Comparison of ENCODE assay signal across 30 mouse cellular contexts in the genomic region with DNA sequence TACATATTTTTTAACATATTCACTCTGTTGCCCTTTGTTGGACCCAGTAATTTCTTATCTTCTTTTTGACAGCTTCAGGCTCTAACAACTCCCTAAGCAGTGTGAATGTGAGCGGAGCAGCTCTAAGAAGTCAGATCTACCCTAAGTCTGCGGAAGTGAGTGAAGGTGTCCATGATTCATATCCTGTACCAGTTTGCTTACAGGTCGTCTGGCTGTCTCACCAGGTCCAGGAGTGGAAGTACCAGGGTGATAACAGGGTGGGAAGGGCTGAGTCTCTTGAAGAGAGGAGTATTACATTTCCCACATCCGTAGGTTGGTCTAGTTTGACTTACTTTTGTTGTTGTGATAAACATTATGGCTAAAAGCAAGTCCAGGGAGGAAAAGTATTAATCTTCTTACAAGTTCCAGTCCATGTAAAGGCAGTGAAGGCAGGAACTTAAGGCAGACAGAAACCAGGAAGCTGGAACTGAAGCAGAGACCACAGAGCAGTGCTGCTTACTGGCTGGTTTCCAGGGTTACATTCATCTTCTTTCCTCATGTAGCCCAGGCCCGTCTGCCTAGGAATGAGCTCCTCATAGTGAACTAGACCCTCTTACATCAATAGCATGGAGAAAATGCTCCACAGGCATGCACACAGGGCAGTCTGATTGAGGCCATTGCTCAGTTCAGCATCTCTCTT. TPM values are rescaled to one million over a fixed set of nuclear protein-coding genes. Genes with fewer than 3 reads are reported as not detected.
DNase-seq lines count a peak whose midpoint lies in the region; ATAC-seq and TF ChIP-seq lines count a peak whose summit lies in the region.
"Had no signal": no experiment of that assay in that cellular context is flagged by ENCODE, and none has a peak within 500 bp of the region (broad histone marks: within the 10 kb centered on the region; RNA-seq: fewer than 3 reads in every experiment).

No protein-coding gene starts in this region.

- no peaks in the 10 kb centered on the region for H3K4me1 ChIP-seq in intestine, embryonic 14.5 days (replicated peaks; ENCODE audit: control insufficient read depth, insufficient read depth, low read length)
- no peaks in the 10 kb centered on the region for H3K4me1 ChIP-seq in intestine, embryonic 16.5 days (ENCODE audit: control insufficient read depth, insufficient read depth, low read length)
- peaks cover 0 to 2% of the 10 kb centered on the region in 2 experiments; a peak in 3 of 4 replicates for H3K4me1 ChIP-seq in MEL (ENCODE audit: control insufficient read depth in 1 of 2, insufficient read depth in 2 of 2, low read length in 2 of 2)
- no peaks in the 10 kb centered on the region for H3K4me1 ChIP-seq in neural tube, embryonic 15.5 days
- H3K4me1 ChIP-seq: embryonic facial prominence, embryonic 15.5 days; forebrain, embryonic 12.5 days; heart, embryonic 13.5 days; hindbrain, embryonic 13.5 days; intestine, embryonic 15.5 days had no signal

- no peak overlapping the region for H3K4me3 ChIP-seq in intestine, embryonic 14.5 days (ENCODE audit: low read depth, low read length)
- no peak overlapping the region for H3K4me3 ChIP-seq in intestine, embryonic 16.5 days (ENCODE audit: low read length)
- peak overlapping the region in 1 of 2 experiments; percentile 25; a peak in 2 of 4 replicates for H3K4me3 ChIP-seq in MEL (ENCODE audit: control insufficient read depth in 1 of 2, insufficient read depth in 1 of 2, low read depth in 2 of 2, low read length in 2 of 2)
- H3K4me3 ChIP-seq in neural tube, embryonic 15.5 days (replicated peaks) = no peak overlapping the region
- H3K4me3 ChIP-seq: embryonic facial prominence, embryonic 15.5 days; forebrain, embryonic 12.5 days; heart, embryonic 13.5 days; hindbrain, embryonic 13.5 days; intestine, embryonic 15.5 days had no signal

- ATAC-seq in intestine, embryonic 14.5 days (replicated peaks; ENCODE audit: low FRiP score, low TSS enrichment, low read depth) = 0 out of 2 replicates have a peak, but pooled peaks have one; percentile 36
- ATAC-seq in intestine, embryonic 16.5 days = no peak
- peak; percentile 92 for ATAC-seq in granulocyte monocyte progenitor cell, adult 5-6 weeks (replicated peaks; ENCODE audit: poor library complexity, severe bottlenecking)
- peak; percentile 43 for ATAC-seq in megakaryocyte-erythroid progenitor cell, adult 5-6 weeks (replicated peaks; ENCODE audit: low FRiP score, low TSS enrichment, poor library complexity, severe bottlenecking)
- ATAC-seq in neural tube, embryonic 15.5 days (ENCODE audit: low FRiP score) = no peak
- ATAC-seq: activated CD4-positive, CD25-positive, alpha-beta regulatory T cell, adult 4 months; CD4-positive, CD25-positive, alpha-beta regulatory T cell, adult 4 months; forebrain, embryonic 16.5 days; hindbrain, postnatal 0 days; intestine, embryonic 15.5 days; Patski had no signal

- peak in 1 of 2 experiments; percentile 19; a peak in 1 of 4 replicates for TF ChIP-seq POLR2A in MEL (IDR thresholded peaks at IDR 0.05; ENCODE audit: control insufficient read depth in 1 of 2, insufficient read depth in 1 of 2, low read depth in 1 of 2, low read length in 2 of 2, poor library complexity in 1 of 2)

- no peak overlapping the region for H3K27ac ChIP-seq in intestine, embryonic 14.5 days (ENCODE audit: low read depth)
- no peak overlapping the region for H3K27ac ChIP-seq in intestine, embryonic 16.5 days (ENCODE audit: low read length)
- H3K27ac ChIP-seq in MEL (ENCODE audit: control insufficient read depth, low read depth, low read length) = peak overlapping the region; percentile 83
- H3K27ac ChIP-seq in neural tube, embryonic 15.5 days (replicated peaks) = no peak overlapping the region
- H3K27ac ChIP-seq: embryonic facial prominence, embryonic 15.5 days; forebrain, embryonic 12.5 days; heart, embryonic 13.5 days; hindbrain, embryonic 13.5 days; hindbrain, postnatal 0 days; intestine, embryonic 15.5 days had no signal

- H3K9ac ChIP-seq in intestine, embryonic 14.5 days (ENCODE audit: low read length) = no peak overlapping the region
- H3K9ac ChIP-seq in intestine, embryonic 16.5 days (ENCODE audit: low read depth, low read length) = no peak overlapping the region
- H3K9ac ChIP-seq in MEL (ENCODE audit: control insufficient read depth, low read depth, low read length, poor library complexity, severe bottlenecking) = peak overlapping the region; percentile 15; the same call in 1 of the 2 replicates
- H3K9ac ChIP-seq in neural tube, embryonic 15.5 days (replicated peaks) = no peak overlapping the region
- H3K9ac ChIP-seq: embryonic facial prominence, embryonic 15.5 days; forebrain, embryonic 12.5 days; heart, embryonic 13.5 days; hindbrain, embryonic 13.5 days; intestine, embryonic 15.5 days had no signal

- TF ChIP-seq EP300 in MEL (IDR thresholded peaks at IDR 0.05; ENCODE audit: low read depth in 1 of 2, low read length in 2 of 2) = peak; percentile 76 to 81

- H3K79me2 ChIP-seq in MEL (ENCODE audit: control insufficient read depth, insufficient read depth, low read length, poor library complexity) = no peaks in the 10 kb centered on the region

- H3K36me3 ChIP-seq in intestine, embryonic 14.5 days (ENCODE audit: control insufficient read depth, insufficient read depth, low read length) = no peaks in the 10 kb centered on the region
- no peaks in the 10 kb centered on the region for H3K36me3 ChIP-seq in intestine, embryonic 16.5 days (ENCODE audit: control insufficient read depth, insufficient read depth, low read length)
- H3K36me3 ChIP-seq in MEL (ENCODE audit: control insufficient read depth in 1 of 2, insufficient read depth in 2 of 2, low read length in 2 of 2) = peaks cover 0 to 5% of the 10 kb centered on the region in 2 experiments; a peak in 2 of 4 replicates
- no peaks in the 10 kb centered on the region for H3K36me3 ChIP-seq in neural tube, embryonic 15.5 days
- H3K36me3 ChIP-seq: embryonic facial prominence, embryonic 15.5 days; forebrain, embryonic 12.5 days; G1E; heart, embryonic 13.5 days; hindbrain, embryonic 13.5 days; intestine, embryonic 15.5 days had no signal

- WGBS in intestine, embryonic 14.5 days = 67% methylated on average over 5 of the region's 5 CpGs
- WGBS in intestine, embryonic 16.5 days = 66% methylated on average over 5 of the region's 5 CpGs
- 76% methylated on average over 5 of the region's 5 CpGs for WGBS in neural tube, embryonic 15.5 days

- peak; percentile 38 for DNase-seq in intestine, embryonic 14.5 days (ENCODE audit: low spot score)
- DNase-seq in MEL (ENCODE audit: low read depth, low spot score) = peak; percentile 92
- no peak for DNase-seq in right cerebral cortex, adult 2 months (ENCODE audit: low spot score in 2 of 2)
- no peak for DNase-seq in right cerebral cortex, postnatal 10 days (ENCODE audit: low spot score in 2 of 2)
- DNase-seq: adrenal gland, postnatal 25 days; B cell, adult 2 months; cerebellum, adult 18-20 months; cerebellum, adult 9-11 months; cerebellum, postnatal 36 days; embryo, embryonic 11 days; gastrocnemius, postnatal 10 days; heart, postnatal 4 days had no signal

- TF ChIP-seq RAD21 in MEL (IDR thresholded peaks at IDR 0.05; ENCODE audit: low read depth, low read length) = no peak

- no peaks in the 10 kb centered on the region for H3K9me3 ChIP-seq in intestine, embryonic 14.5 days (ENCODE audit: control insufficient read depth, low read length)
- no peaks in the 10 kb centered on the region for H3K9me3 ChIP-seq in intestine, embryonic 16.5 days (ENCODE audit: control insufficient read depth, low read length)
- H3K9me3 ChIP-seq in MEL (replicated peaks; ENCODE audit: insufficient read depth, low read length) = no peaks in the 10 kb centered on the region
- no peaks in the 10 kb centered on the region for H3K9me3 ChIP-seq in neural tube, embryonic 15.5 days (replicated peaks)
- H3K9me3 ChIP-seq: embryonic facial prominence, embryonic 15.5 days; forebrain, embryonic 12.5 days; G1E; heart, embryonic 13.5 days; hindbrain, embryonic 13.5 days; intestine, embryonic 15.5 days had no signal

- H3K4me2 ChIP-seq in intestine, embryonic 14.5 days (ENCODE audit: low read length) = no peak overlapping the region
- no peak overlapping the region for H3K4me2 ChIP-seq in intestine, embryonic 16.5 days (ENCODE audit: low read depth, low read length)
- H3K4me2 ChIP-seq in neural tube, embryonic 15.5 days = no peak overlapping the region
- H3K4me2 ChIP-seq: embryonic facial prominence, embryonic 15.5 days; forebrain, embryonic 12.5 days; heart, embryonic 13.5 days; hindbrain, embryonic 13.5 days; intestine, embryonic 15.5 days had no signal

- no peaks in the 10 kb centered on the region for H3K27me3 ChIP-seq in intestine, embryonic 14.5 days (replicated peaks; ENCODE audit: control insufficient read depth, insufficient read depth, low read length)
- no peaks in the 10 kb centered on the region for H3K27me3 ChIP-seq in intestine, embryonic 16.5 days (replicated peaks; ENCODE audit: control insufficient read depth, insufficient read depth, low read length)
- H3K27me3 ChIP-seq in MEL (ENCODE audit: control insufficient read depth in 1 of 2, insufficient read depth in 2 of 2, low read length in 2 of 2) = no peaks in the 10 kb centered on the region
- H3K27me3 ChIP-seq in neural tube, embryonic 15.5 days (replicated peaks) = no peaks in the 10 kb centered on the region
- H3K27me3 ChIP-seq: embryonic facial prominence, embryonic 15.5 days; forebrain, embryonic 12.5 days; heart, embryonic 13.5 days; hindbrain, embryonic 13.5 days; intestine, embryonic 15.5 days; Patski had no signal

- no peak for TF ChIP-seq CTCF in MEL (IDR thresholded peaks at IDR 0.05 in 2 of 3, conservative IDR thresholded peaks at IDR 0.05 in 1 of 3; ENCODE audit: control insufficient read depth in 1 of 3, insufficient read depth in 1 of 3, low read depth in 2 of 3, low read length in 3 of 3, poor library complexity in 1 of 3, severe bottlenecking in 1 of 3)

RNA-seq across cellular contexts. Expression of a gene that starts 8.1 kb away (rescaled TPM):
- 8.8 and 9.6 TPM in 2 replicates for polyA plus RNA-seq in intestine, embryonic 14.5 days (2014; fragmentation: Nextera tagmentation; extraction: Ambion mirVana)
- 7.4 and 7.5 TPM in 2 replicates for polyA plus RNA-seq in intestine, embryonic 16.5 days (2015; fragmentation: Nextera tagmentation; extraction: Ambion mirVana)
- 3.3 and 4.6 TPM in 2 replicates for total RNA-seq in MEL (2012; rRNA removed)
- 1 to 10 TPM in 1 of 2 experiments, not detected in 1; 4.5 TPM for polyA plus RNA-seq in MEL (2012; ENCODE audit: insufficient read depth in 1 of 2, insufficient read length in 2 of 2, low read depth in 1 of 2, low replicate concordance in 2 of 2, missing spikeins in 1 of 2)
- 8.9 and 12.4 TPM in 2 replicates for total RNA-seq in granulocyte monocyte progenitor cell, adult 5-6 weeks (2014; fragmentation: Nextera tagmentation)
- total RNA-seq in granulocyte monocyte progenitor cell, adult 5-6 weeks (2017) = 7.3 and 10.6 TPM in 2 replicates
- total RNA-seq in megakaryocyte-erythroid progenitor cell, adult 5-6 weeks (2014; fragmentation: Nextera tagmentation) = 8.7 and 11.2 TPM in 2 replicates
- total RNA-seq in megakaryocyte-erythroid progenitor cell, adult 5-6 weeks (2017) = 9.9 and 11.4 TPM in 2 replicates
- polyA plus RNA-seq in neural tube, embryonic 15.5 days (2015; fragmentation: Nextera tagmentation; extraction: Ambion mirVana) = 19.9 and 21.4 TPM in 2 replicates

RNA-seq across cellular contexts. Expression of a gene that starts 41.0 kb away (rescaled TPM):
- 0.08 TPM in 1 of 2 replicates, not detected in the other for polyA plus RNA-seq in intestine, embryonic 14.5 days (2014; fragmentation: Nextera tagmentation; extraction: Ambion mirVana)
- polyA plus RNA-seq in intestine, embryonic 16.5 days (2015; fragmentation: Nextera tagmentation; extraction: Ambion mirVana) = 0.13 TPM in 1 of 2 replicates, not detected in the other
- total RNA-seq in MEL (2012; rRNA removed) = not detected in 2 replicates
- not detected for polyA plus RNA-seq in MEL (2012; ENCODE audit: insufficient read depth in 1 of 2, insufficient read length in 2 of 2, low read depth in 1 of 2, low replicate concordance in 2 of 2, missing spikeins in 1 of 2)
- total RNA-seq in granulocyte monocyte progenitor cell, adult 5-6 weeks (2014; fragmentation: Nextera tagmentation) = not detected in 2 replicates
- not detected in 2 replicates for total RNA-seq in granulocyte monocyte progenitor cell, adult 5-6 weeks (2017)
- not detected in 2 replicates for total RNA-seq in megakaryocyte-erythroid progenitor cell, adult 5-6 weeks (2014; fragmentation: Nextera tagmentation)
- total RNA-seq in megakaryocyte-erythroid progenitor cell, adult 5-6 weeks (2017) = not detected in 2 replicates
- 0.08 and 0.20 TPM in 2 replicates for polyA plus RNA-seq in neural tube, embryonic 15.5 days (2015; fragmentation: Nextera tagmentation; extraction: Ambion mirVana)
- total RNA-seq: gastrocnemius, postnatal 10 days; heart, adult 8-10 months; heart, postnatal 4 days; hindbrain, postnatal 0 days had no signal
- polyA plus RNA-seq: activated CD4-positive, CD25-positive, alpha-beta regulatory T cell, adult 4 months; CD4-positive, CD25-positive, alpha-beta regulatory T cell, adult 4 months; embryonic facial prominence, embryonic 11.5 days; embryonic facial prominence, embryonic 15.5 days; G1E; gonadal fat pad, adult 2 months; intestine, embryonic 15.5 days; Patski had no signal

RNA-seq across cellular contexts. Expression of a gene that starts 57.3 kb away (rescaled TPM):
- 104 and 106 TPM in 2 replicates for polyA plus RNA-seq in intestine, embryonic 14.5 days (2014; fragmentation: Nextera tagmentation; extraction: Ambion mirVana)
- 60.2 and 72.3 TPM in 2 replicates for polyA plus RNA-seq in intestine, embryonic 16.5 days (2015; fragmentation: Nextera tagmentation; extraction: Ambion mirVana)
- 153 and 156 TPM in 2 replicates for total RNA-seq in MEL (2012; rRNA removed)
- polyA plus RNA-seq in MEL (2012; ENCODE audit: insufficient read depth in 1 of 2, insufficient read length in 2 of 2, low read depth in 1 of 2, low replicate concordance in 2 of 2, missing spikeins in 1 of 2) = 100 to 1,000 TPM; 125 to 162 TPM
- 231 and 250 TPM in 2 replicates for total RNA-seq in granulocyte monocyte progenitor cell, adult 5-6 weeks (2014; fragmentation: Nextera tagmentation)
- 274 and 276 TPM in 2 replicates for total RNA-seq in granulocyte monocyte progenitor cell, adult 5-6 weeks (2017)
- total RNA-seq in megakaryocyte-erythroid progenitor cell, adult 5-6 weeks (2014; fragmentation: Nextera tagmentation) = 201 and 242 TPM in 2 replicates
- 352 and 418 TPM in 2 replicates for total RNA-seq in megakaryocyte-erythroid progenitor cell, adult 5-6 weeks (2017)
- 66.7 and 73.3 TPM in 2 replicates for polyA plus RNA-seq in neural tube, embryonic 15.5 days (2015; fragmentation: Nextera tagmentation; extraction: Ambion mirVana)

Comparison
In these comparisons a context has a peak if more than half of its experiments do, and no peak if none do; other contexts are left out.
1. ATAC-seq: peak in intestine, embryonic 14.5 days (single experiment), granulocyte monocyte progenitor cell, adult 5-6 weeks (single experiment) and megakaryocyte-erythroid progenitor cell, adult 5-6 weeks (single experiment); none in intestine, embryonic 16.5 days (single experiment) and neural tube, embryonic 15.5 days (single experiment).
2. DNase-seq: peak in intestine, embryonic 14.5 days (single experiment) and MEL (single experiment); none in right cerebral cortex, adult 2 months (0 of 2) and right cerebral cortex, postnatal 10 days (0 of 2).